Mouse (Mus musculus) heart, adult 2 months (tissue): ENCODE results near the gene Dhrs3. TPM values are rescaled to one million over a fixed set of nuclear protein-coding genes. Genes with fewer than 3 reads are reported as not detected.

Experiments
- DNase-seq, 2 experiments: peaks; one replicate each; pipeline ENCODE4 v3.0.0; 2021
- H3K27ac ChIP-seq: fragments of 200-600 bp; 2 replicates; pipeline ENCODE4 v1.8.1; 2022
- H3K27me3 ChIP-seq: fragments of 200-500 bp; 2 replicates; pipeline ENCODE4 v1.6.1; 2012; ENCODE audit warnings: mild to moderate bottlenecking, low read length, inconsistent platforms, mixed read lengths; ENCODE audit not compliant: control insufficient read depth, insufficient read depth
- H3K36me3 ChIP-seq: fragments of 200-500 bp; 2 replicates; pipeline ENCODE4 v1.6.1; 2012; ENCODE audit warnings: low read length, inconsistent platforms; ENCODE audit not compliant: control insufficient read depth, insufficient read depth
- H3K4me1 ChIP-seq: fragments of 200-500 bp; 2 replicates; pipeline ENCODE4 v1.6.1; 2011; ENCODE audit warnings: low read length; ENCODE audit not compliant: control insufficient read depth, insufficient read depth
- H3K4me3 ChIP-seq: fragments of 200-600 bp; 2 replicates; pipeline ENCODE4 v1.8.1; 2022
- H3K79me2 ChIP-seq: fragments of 200-500 bp; replicated peaks from 2 replicates; pipeline ENCODE4 v1.6.1; 2012; ENCODE audit warnings: mild to moderate bottlenecking, inconsistent platforms, low read length, moderate library complexity, mixed read lengths; ENCODE audit not compliant: control insufficient read depth, insufficient read depth
- H3K9ac ChIP-seq: fragments of 200-500 bp; 2 replicates; pipeline ENCODE4 v1.6.1; 2012; ENCODE audit warnings: low read depth, mild to moderate bottlenecking, control low read depth, inconsistent platforms, low read length, mixed read lengths
- CTCF ChIP-seq: fragments of 200-600 bp; IDR thresholded peaks from 2 replicates; pipeline ENCODE4 v1.8.1; 2022; ENCODE audit warnings: antibody characterized with exemption, mild to moderate bottlenecking, moderate library complexity
- EP300 ChIP-seq: fragments of 200-500 bp; IDR thresholded peaks from 2 replicates; pipeline ENCODE4 v1.6.1; 2011; ENCODE audit warnings: low read depth, low read length, control low read depth; ENCODE audit not compliant: insufficient read depth
- POLR2A ChIP-seq: fragments of 200-500 bp; IDR thresholded peaks from 2 replicates; pipeline ENCODE4 v1.6.1; 2011; ENCODE audit warnings: mild to moderate bottlenecking, low read depth, low read length, control low read depth; ENCODE audit not compliant: insufficient read depth
- WGBS: fragments of 180-500 bp; shearing (Covaris S2); methylation state at CpG from one replicate; pipeline ENCODE4 v1.1.7; 2018; 5-methylcytosine and 5-hydroxymethylcytosine counted together
- intact Hi-C: fragments of 180-260 bp; cut with DNase I; formaldehyde crosslinking; loops from one replicate; pipeline ENCODE4 v1.15.1; 2025
- polyA plus RNA-seq: library from polyadenylated mRNA; depleted of rRNA; stranded (reverse); fragments of >200 nt; gene quantifications from 2 replicates; pipeline ENCODE4 v1.2.3, GENCODE M21; 2012
- total RNA-seq, 2 experiments: library from RNA; stranded (reverse); gene quantifications; 2 replicates each; pipeline ENCODE4 v1.2.3; 2021

The Dhrs3 gene
- total and polyA plus RNA-seq, 3 experiments: 113 to 143 (median 139) TPM

- 0 out of 2 replicates have a peak, but pooled peaks cover 6% of the 10 kb centered on the region for H3K79me2 ChIP-seq
- peak in 1 of 2 experiments; percentile 72 for DNase-seq
- no peaks in the 10 kb centered on the region for H3K27me3 ChIP-seq
- peak overlapping the region; percentile 84 for H3K27ac ChIP-seq
- H3K4me1 ChIP-seq: peaks cover 64% of the 10 kb centered on the region
- intact Hi-C loops: loop anchor here (2.0 kb wide), 1 partner anchor 74 kb away; no protein-coding TSS in a partner anchor
- 42% methylated on average over 4 of the region's 4 CpGs for WGBS
- TF ChIP-seq POLR2A: no peak
- TF ChIP-seq CTCF: no peak
- 0 out of 2 replicates have a peak, but pooled peaks have one; percentile 17 for TF ChIP-seq EP300
- H3K4me3 ChIP-seq: no peak overlapping the region
- H3K9ac ChIP-seq: peak overlapping the region; percentile 3; the same call in 1 of the 2 replicates
- H3K36me3 ChIP-seq: peaks cover 55% of the 10 kb centered on the region
Measured at GRCm38 (mm10) chr4:144906978-144907703, 14.5 kb downstream of the Dhrs3 start.

- Histone ChIP-seq H3K9ac (peak overlapping the region; percentile 18; the same call in 1 of the 2 replicates), H3K4me1 (peaks cover 60% of the 10 kb centered on the region), H3K4me3 (no peak overlapping the region), H3K27me3 (no peaks in the 10 kb centered on the region), H3K36me3 (peaks cover 42% of the 10 kb centered on the region), H3K79me2 (peaks cover 8% of the 10 kb centered on the region; the same call in 1 of the 2 replicates), H3K27ac (peak overlapping the region; percentile 70)
- TF ChIP-seq EP300 (no peak), CTCF (no peak), POLR2A (no peak)
- peak in 1 of 2 experiments; percentile 73 for DNase-seq
- intact Hi-C loops: loop anchor here (2.0 kb wide), 1 partner anchor 18 kb away; no protein-coding TSS in a partner anchor
Measured at GRCm38 (mm10) chr4:144908825-144909224, 16.2 kb downstream of the Dhrs3 start.

DNA sequence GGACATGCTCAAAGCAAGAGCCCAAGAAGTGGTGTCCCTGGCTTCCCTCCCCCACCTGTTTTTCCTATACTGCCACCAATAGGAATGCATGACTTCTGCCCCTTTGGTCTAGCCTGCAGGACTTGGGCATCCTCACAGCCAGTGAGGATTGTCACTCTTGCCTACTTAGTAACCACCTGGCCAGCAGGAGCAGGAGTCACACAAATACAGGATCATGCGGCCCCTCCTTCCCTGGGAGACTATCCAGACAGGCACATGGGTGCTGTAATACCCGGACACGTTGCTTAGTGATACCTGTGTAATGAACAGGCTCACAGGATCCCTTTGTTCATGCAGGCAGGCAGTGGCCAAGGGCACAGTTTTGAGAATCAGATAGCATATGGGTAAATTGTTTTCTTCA lies 17.7 kb downstream of the Dhrs3 start:
- H3K9ac ChIP-seq: no peak overlapping the region
- intact Hi-C loops: no loop called here
- no peaks in the 10 kb centered on the region for H3K27me3 ChIP-seq
- DNase-seq: no peak
- H3K27ac ChIP-seq: peak overlapping the region; percentile 70
- H3K79me2 ChIP-seq: peaks cover 7% of the 10 kb centered on the region; the same call in 1 of the 2 replicates
- no peak overlapping the region for H3K4me3 ChIP-seq
- TF ChIP-seq EP300 (no peak), CTCF (no peak), POLR2A (no peak)
- H3K4me1 ChIP-seq: peaks cover 48% of the 10 kb centered on the region
- H3K36me3 ChIP-seq: peaks cover 30% of the 10 kb centered on the region
- 63% methylated on average over 3 of the region's 3 CpGs for WGBS

DNA sequence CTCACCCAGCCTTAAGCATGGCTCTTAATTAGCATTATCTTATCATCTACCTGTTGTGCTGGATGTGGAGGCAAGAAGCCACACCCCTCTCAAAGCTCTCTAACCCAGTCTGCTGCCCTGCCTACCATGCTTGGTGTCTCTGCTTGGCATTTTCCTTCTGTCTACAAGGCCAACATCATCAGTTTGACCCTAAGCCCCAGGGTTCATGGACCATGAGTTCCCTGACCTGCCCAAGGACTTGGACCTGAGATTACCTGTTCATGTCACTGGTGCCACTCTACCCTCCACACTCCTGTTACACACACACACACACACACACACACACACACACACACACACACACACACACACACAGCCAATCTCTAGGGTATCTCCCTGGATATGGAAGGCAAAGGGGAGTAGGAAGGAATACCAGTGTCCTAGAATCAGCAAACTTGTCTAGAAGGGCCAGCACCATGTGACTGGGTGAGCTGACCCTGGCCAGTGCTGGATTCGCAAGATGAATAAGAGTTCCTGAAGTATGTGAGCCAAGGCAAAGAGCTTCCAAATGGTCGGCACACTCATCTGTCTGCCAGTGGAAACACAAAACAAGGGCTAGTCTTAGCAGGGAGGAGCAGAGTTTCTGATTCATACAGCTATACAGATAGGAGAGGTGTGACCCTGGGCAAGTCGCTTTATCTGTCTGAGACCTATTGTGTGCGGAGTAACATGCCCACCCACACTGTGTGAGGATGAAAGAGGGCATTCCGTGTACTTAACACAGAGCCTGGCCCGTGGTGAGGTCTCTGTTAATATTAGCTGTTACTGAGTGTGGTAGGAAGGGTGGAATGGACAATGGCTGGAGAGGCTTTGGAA lies 20.9 kb downstream of the Dhrs3 start:
- no peak overlapping the region for H3K27ac ChIP-seq
- no peak overlapping the region for H3K4me3 ChIP-seq
- H3K4me1 ChIP-seq: peaks cover 24% of the 10 kb centered on the region
- H3K9ac ChIP-seq: no peak overlapping the region
- no peak for TF ChIP-seq POLR2A
- TF ChIP-seq EP300: no peak
- TF ChIP-seq CTCF: no peak
- WGBS: 65% methylated on average over 6 of the region's 6 CpGs
- H3K27me3 ChIP-seq: no peaks in the 10 kb centered on the region
- intact Hi-C loops: no loop called here
- peaks cover 5% of the 10 kb centered on the region; the same call in 1 of the 2 replicates for H3K79me2 ChIP-seq
- no peak for DNase-seq
- H3K36me3 ChIP-seq: peaks cover 13% of the 10 kb centered on the region

DNA sequence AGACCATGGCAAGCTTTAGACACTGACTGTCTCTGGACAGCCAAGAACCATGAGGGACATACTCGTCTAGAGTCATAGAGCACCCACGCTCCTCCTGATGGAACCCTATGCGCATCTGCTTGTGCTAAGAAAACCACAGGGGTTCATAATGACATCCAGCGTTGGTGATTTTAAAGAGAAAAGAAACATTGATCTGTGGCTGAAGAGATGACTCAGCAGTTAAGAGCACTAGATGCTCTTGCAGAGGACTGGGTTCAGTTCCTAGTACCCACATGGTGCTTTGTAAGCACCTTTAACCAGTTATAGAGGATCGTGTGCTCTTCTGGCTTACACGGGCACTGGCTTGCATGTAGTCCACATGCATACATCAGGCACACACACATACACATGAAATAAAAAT lies 23.9 kb downstream of the Dhrs3 start:
- intact Hi-C loops: no loop called here
- TF ChIP-seq EP300: no peak
- TF ChIP-seq POLR2A: no peak
- no peak for TF ChIP-seq CTCF

More for the DNA sequence above, 23.9 kb downstream of the Dhrs3 start:
- peaks cover 9% of the 10 kb centered on the region for H3K4me1 ChIP-seq
- H3K4me3 ChIP-seq: no peak overlapping the region
- H3K36me3 ChIP-seq: 0 out of 2 replicates have a peak, but pooled peaks cover 3% of the 10 kb centered on the region
- H3K79me2 ChIP-seq: peaks cover 2% of the 10 kb centered on the region; the same call in 1 of the 2 replicates
- no peak for DNase-seq
- H3K9ac ChIP-seq: no peak overlapping the region
- no peak overlapping the region for H3K27ac ChIP-seq
- WGBS: 87% methylated on average over 6 of the region's 6 CpGs
- no peaks in the 10 kb centered on the region for H3K27me3 ChIP-seq
